Mouse (Mus musculus) liver, adult 2 months (tissue): ENCODE measurements around the gene Plaur.

Source experiments
- CTCF ChIP-seq: fragments of 200-500 bp; IDR thresholded peaks from 2 replicates; pipeline ENCODE4 v1.5.1; 2011; ENCODE audit warnings: low read depth, low read length, control low read depth
- POLR2A ChIP-seq: fragments of 200-500 bp; IDR thresholded peaks from 2 replicates; pipeline ENCODE4 v1.6.1; 2011; ENCODE audit warnings: low read length, control low read depth; ENCODE audit not compliant: insufficient read depth; ENCODE audit errors: extremely low read depth

- TF ChIP-seq CTCF (0 out of 2 replicates have a peak, but pooled peaks have one; percentile 5), POLR2A (no peak)
Measured at GRCm38 (mm10) chr7:24524978-24525377, 62.7 kb downstream of the Plaur start.
